Mouse (Mus musculus): ENCODE results near the gene Mrps35. TPM values are rescaled to one million over a fixed set of nuclear protein-coding genes. Genes with fewer than 3 reads are reported as not detected.

Gene Mrps35
- 3.8 and 7.7 TPM in 2 replicates for polyA plus RNA-seq (2012; rRNA removed)

GRCm38 (mm10) chr6:147042291-147043290, at the start of gene Mrps35:
Gene Mrps35 (plus strand): TSS chr6:147042764.
- WGBS = 2% methylated on average over 66 of the region's 66 CpGs
- H3K27ac ChIP-seq (ENCODE audit: insufficient read depth, low read depth, low read length) = peak within 1 kb of the TSS; percentile 56

GRCm38 (mm10) chr6:146994236-146994635, 48.3 kb upstream of the Mrps35 start:
- WGBS = 38% methylated on average over 5 of the region's 5 CpGs
- Histone ChIP-seq H3K27ac (ENCODE audit: insufficient read depth, low read depth, low read length) (no peak overlapping the region), H3K36me3 (ENCODE audit: control insufficient read depth, insufficient read depth, low read length) (peaks cover 1% of the 10 kb centered on the region), H3K4me1 (ENCODE audit: control insufficient read depth, insufficient read depth, insufficient read length, low read length) (no peaks in the 10 kb centered on the region), H3K27me3 (ENCODE audit: control insufficient read depth, insufficient read depth, low read length) (no peaks in the 10 kb centered on the region), H3K4me3 (ENCODE audit: low read depth, low read length) (no peak overlapping the region)
- TF ChIP-seq POLR2A (IDR thresholded peaks at IDR 0.05; ENCODE audit: low read depth, low read length) (no peak), CTCF (IDR thresholded peaks at IDR 0.05; ENCODE audit: extremely low read depth, insufficient read length, insufficient replicate concordance, low read depth, low read length) (no peak)

More at GRCm38 (mm10) chr6:147042291-147043290, at the start of gene Mrps35:
- TF ChIP-seq POLR2A (IDR thresholded peaks at IDR 0.05; ENCODE audit: low read depth, low read length) = peak; percentile 88
- TF ChIP-seq CTCF (IDR thresholded peaks at IDR 0.05; ENCODE audit: extremely low read depth, insufficient read length, insufficient replicate concordance, low read depth, low read length) = no peak
- H3K27me3 ChIP-seq (ENCODE audit: control insufficient read depth, insufficient read depth, low read length) = no peaks in the 10 kb centered on the region
- peak within 1 kb of the TSS; percentile 78 for H3K4me3 ChIP-seq (ENCODE audit: low read depth, low read length)
- peaks cover 9% of the 10 kb centered on the region for H3K36me3 ChIP-seq (ENCODE audit: control insufficient read depth, insufficient read depth, low read length)
- H3K4me1 ChIP-seq (ENCODE audit: control insufficient read depth, insufficient read depth, insufficient read length, low read length) = peaks cover 6% of the 10 kb centered on the region; the same call in 1 of the 2 replicates

- H3K4me3 ChIP-seq (ENCODE audit: low read depth, low read length) = no peak overlapping the region
- 97% methylated on average over 2 of the region's 2 CpGs for WGBS
- no peak for TF ChIP-seq POLR2A (IDR thresholded peaks at IDR 0.05; ENCODE audit: low read depth, low read length)
- no peak for TF ChIP-seq CTCF (IDR thresholded peaks at IDR 0.05; ENCODE audit: extremely low read depth, insufficient read length, insufficient replicate concordance, low read depth, low read length)
- peaks cover 4% of the 10 kb centered on the region for H3K36me3 ChIP-seq (ENCODE audit: control insufficient read depth, insufficient read depth, low read length)
- no peaks in the 10 kb centered on the region for H3K27me3 ChIP-seq (ENCODE audit: control insufficient read depth, insufficient read depth, low read length)
- H3K27ac ChIP-seq (ENCODE audit: insufficient read depth, low read depth, low read length) = no peak overlapping the region
- no peaks in the 10 kb centered on the region for H3K4me1 ChIP-seq (ENCODE audit: control insufficient read depth, insufficient read depth, insufficient read length, low read length)
These were observed 47.2 kb upstream of the Mrps35 start for GRCm38 (mm10) chr6:146995391-146995790.

- Histone ChIP-seq H3K27ac (ENCODE audit: insufficient read depth, low read depth, low read length) (no peak overlapping the region), H3K27me3 (ENCODE audit: control insufficient read depth, insufficient read depth, low read length) (no peaks in the 10 kb centered on the region), H3K36me3 (ENCODE audit: control insufficient read depth, insufficient read depth, low read length) (peaks cover 4% of the 10 kb centered on the region), H3K4me1 (ENCODE audit: control insufficient read depth, insufficient read depth, insufficient read length, low read length) (no peaks in the 10 kb centered on the region), H3K4me3 (ENCODE audit: low read depth, low read length) (no peak overlapping the region)
- TF ChIP-seq POLR2A (IDR thresholded peaks at IDR 0.05; ENCODE audit: low read depth, low read length) (no peak), CTCF (IDR thresholded peaks at IDR 0.05; ENCODE audit: extremely low read depth, insufficient read length, insufficient replicate concordance, low read depth, low read length) (no peak)
- WGBS = 94% methylated on average over 6 of the region's 6 CpGs
These were observed 46.7 kb upstream of the Mrps35 start for GRCm38 (mm10) chr6:146995878-146996277.

- TF ChIP-seq POLR2A (IDR thresholded peaks at IDR 0.05; ENCODE audit: low read depth, low read length) (no peak), CTCF (IDR thresholded peaks at IDR 0.05; ENCODE audit: extremely low read depth, insufficient read length, insufficient replicate concordance, low read depth, low read length) (no peak)
These were observed 45.6 kb upstream of the Mrps35 start for GRCm38 (mm10) chr6:146997006-146997405.

GRCm38 (mm10) chr6:146998710-146999109, 43.9 kb upstream of the Mrps35 start:
- Histone ChIP-seq H3K27me3 (ENCODE audit: control insufficient read depth, insufficient read depth, low read length) (no peaks in the 10 kb centered on the region), H3K27ac (ENCODE audit: insufficient read depth, low read depth, low read length) (no peak overlapping the region), H3K36me3 (ENCODE audit: control insufficient read depth, insufficient read depth, low read length) (peaks cover 11% of the 10 kb centered on the region), H3K4me3 (ENCODE audit: low read depth, low read length) (no peak overlapping the region), H3K4me1 (ENCODE audit: control insufficient read depth, insufficient read depth, insufficient read length, low read length) (no peaks in the 10 kb centered on the region)
- WGBS = 90% methylated on average over 4 of the region's 4 CpGs
- TF ChIP-seq POLR2A (IDR thresholded peaks at IDR 0.05; ENCODE audit: low read depth, low read length) (no peak), CTCF (IDR thresholded peaks at IDR 0.05; ENCODE audit: extremely low read depth, insufficient read length, insufficient replicate concordance, low read depth, low read length) (no peak)

More at GRCm38 (mm10) chr6:146997006-146997405, 45.6 kb upstream of the Mrps35 start:
- Histone ChIP-seq H3K36me3 (ENCODE audit: control insufficient read depth, insufficient read depth, low read length) (peaks cover 11% of the 10 kb centered on the region), H3K4me3 (ENCODE audit: low read depth, low read length) (no peak overlapping the region), H3K27me3 (ENCODE audit: control insufficient read depth, insufficient read depth, low read length) (no peaks in the 10 kb centered on the region), H3K4me1 (ENCODE audit: control insufficient read depth, insufficient read depth, insufficient read length, low read length) (no peaks in the 10 kb centered on the region), H3K27ac (ENCODE audit: insufficient read depth, low read depth, low read length) (no peak overlapping the region)
- 54% methylated on average over 6 of the region's 6 CpGs for WGBS

GRCm38 (mm10) chr6:146999302-146999701, 43.3 kb upstream of the Mrps35 start:
- no peaks in the 10 kb centered on the region for H3K4me1 ChIP-seq (ENCODE audit: control insufficient read depth, insufficient read depth, insufficient read length, low read length)
- no peaks in the 10 kb centered on the region for H3K27me3 ChIP-seq (ENCODE audit: control insufficient read depth, insufficient read depth, low read length)
- TF ChIP-seq CTCF (IDR thresholded peaks at IDR 0.05; ENCODE audit: extremely low read depth, insufficient read length, insufficient replicate concordance, low read depth, low read length) (no peak), POLR2A (IDR thresholded peaks at IDR 0.05; ENCODE audit: low read depth, low read length) (no peak)
- 89% methylated on average over 9 of the region's 9 CpGs for WGBS
- H3K27ac ChIP-seq (ENCODE audit: insufficient read depth, low read depth, low read length) = no peak overlapping the region
- peaks cover 11% of the 10 kb centered on the region for H3K36me3 ChIP-seq (ENCODE audit: control insufficient read depth, insufficient read depth, low read length)
- no peak overlapping the region for H3K4me3 ChIP-seq (ENCODE audit: low read depth, low read length)

Data from small intestine, adult 2 months (tissue).